Mouse (Mus musculus): ENCODE data around the gene Acod1. TPM values are rescaled to one million over a fixed set of nuclear protein-coding genes. Genes with fewer than 3 reads are reported as not detected.
A peak's percentile ranks its signal among the peaks of the same experiment; 100 is the strongest.

Gene Acod1
- polyA plus RNA-seq, 1 experiment from 2014 or later = 0.24 TPM

GRCm38 (mm10) chr14:103069465-103069863 lies 22.7 kb downstream of the Acod1 start:
- no peaks in the 10 kb centered on the region for H3K9me3 ChIP-seq (ENCODE audit: control insufficient read depth, low read length)
- H3K4me2 ChIP-seq (ENCODE audit: low read length) = peak overlapping the region; percentile 87
- DNase-seq (no peak), ATAC-seq (ENCODE audit: low FRiP score, low TSS enrichment) (peak; percentile 74)
- H3K36me3 ChIP-seq (ENCODE audit: control insufficient read depth, insufficient read depth, low read length) = no peaks in the 10 kb centered on the region; the same call in 1 of the 2 replicates
- peak overlapping the region; percentile 67 for H3K4me3 ChIP-seq (replicated peaks; ENCODE audit: low read depth, low read length)
- WGBS = 8% methylated on average over 12 of the region's 12 CpGs
- peak overlapping the region; percentile 81 for H3K27ac ChIP-seq (replicated peaks; ENCODE audit: low read depth, low read length)
- H3K9ac ChIP-seq (replicated peaks; ENCODE audit: low read length) = peak overlapping the region; percentile 63
- peaks cover 9% of the 10 kb centered on the region; the same call in 1 of the 2 replicates for H3K4me1 ChIP-seq (ENCODE audit: control insufficient read depth, insufficient read depth, low read length)
- no peaks in the 10 kb centered on the region for H3K27me3 ChIP-seq (ENCODE audit: control insufficient read depth, insufficient read depth, low read length)

GRCm38 (mm10) chr14:103069864-103070611 lies 23.3 kb downstream of the Acod1 start, which contains the start of gene Cln5:
TSS of gene Cln5 (plus strand) at chr14:103070216.
- peak; percentile 96 for ATAC-seq (ENCODE audit: low FRiP score, low TSS enrichment)
- under 1% methylated on average over 65 of the region's 65 CpGs for WGBS
- peak within 1 kb of the TSS; percentile 87 for H3K4me2 ChIP-seq (ENCODE audit: low read length)

DNA sequence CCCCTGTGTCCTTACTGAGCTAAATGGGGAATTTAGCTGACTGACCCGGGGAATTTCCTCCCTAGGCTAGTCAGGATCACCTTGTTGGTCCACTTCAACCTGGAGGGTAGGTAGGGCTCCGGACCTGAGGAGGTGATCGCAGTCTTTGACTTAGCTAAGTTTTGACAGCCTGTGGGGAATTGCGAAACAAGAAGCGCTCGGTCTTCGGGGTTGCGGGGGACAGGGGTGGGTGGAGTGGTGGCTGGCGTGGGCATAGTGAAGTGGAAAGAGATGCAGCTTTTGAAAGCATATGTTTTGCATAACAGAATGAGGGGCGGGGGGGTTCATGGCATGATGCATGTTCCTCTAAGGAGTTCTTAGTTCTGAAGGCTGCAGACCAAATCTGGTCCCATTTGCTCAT lies 24.0 kb downstream of the Acod1 start:
- Histone ChIP-seq H3K36me3 (ENCODE audit: control insufficient read depth, insufficient read depth, low read length) (no peaks in the 10 kb centered on the region; the same call in 1 of the 2 replicates), H3K4me1 (ENCODE audit: control insufficient read depth, insufficient read depth, low read length) (peaks cover 9% of the 10 kb centered on the region; the same call in 1 of the 2 replicates), H3K27me3 (ENCODE audit: control insufficient read depth, insufficient read depth, low read length) (no peaks in the 10 kb centered on the region), H3K4me2 (ENCODE audit: low read length) (peak overlapping the region; percentile 87), H3K27ac (replicated peaks; ENCODE audit: low read depth, low read length) (no peak overlapping the region), H3K9me3 (ENCODE audit: control insufficient read depth, low read length) (no peaks in the 10 kb centered on the region), H3K4me3 (replicated peaks; ENCODE audit: low read depth, low read length) (peak overlapping the region; percentile 67), H3K9ac (replicated peaks; ENCODE audit: low read length) (peak overlapping the region; percentile 63; the same call in 1 of the 2 replicates)
- DNase-seq = peak; percentile 7
- ATAC-seq (ENCODE audit: low FRiP score, low TSS enrichment) = no peak
- 8% methylated on average over 10 of the region's 10 CpGs for WGBS

More at GRCm38 (mm10) chr14:103069864-103070611, 23.3 kb downstream of the Acod1 start, which contains the start of gene Cln5:
- peak within 1 kb of the TSS; percentile 67 for H3K4me3 ChIP-seq (replicated peaks; ENCODE audit: low read depth, low read length)
- H3K27ac ChIP-seq (replicated peaks; ENCODE audit: low read depth, low read length) = peak within 1 kb of the TSS; percentile 81
- no peaks in the 10 kb centered on the region; the same call in 1 of the 2 replicates for H3K36me3 ChIP-seq (ENCODE audit: control insufficient read depth, insufficient read depth, low read length)
- H3K4me1 ChIP-seq (ENCODE audit: control insufficient read depth, insufficient read depth, low read length) = peaks cover 9% of the 10 kb centered on the region; the same call in 1 of the 2 replicates
- H3K9ac ChIP-seq (replicated peaks; ENCODE audit: low read length) = peak within 1 kb of the TSS; percentile 63
- DNase-seq = peak; percentile 97
- H3K9me3 ChIP-seq (ENCODE audit: control insufficient read depth, low read length) = no peaks in the 10 kb centered on the region
- no peaks in the 10 kb centered on the region for H3K27me3 ChIP-seq (ENCODE audit: control insufficient read depth, insufficient read depth, low read length)

DNA sequence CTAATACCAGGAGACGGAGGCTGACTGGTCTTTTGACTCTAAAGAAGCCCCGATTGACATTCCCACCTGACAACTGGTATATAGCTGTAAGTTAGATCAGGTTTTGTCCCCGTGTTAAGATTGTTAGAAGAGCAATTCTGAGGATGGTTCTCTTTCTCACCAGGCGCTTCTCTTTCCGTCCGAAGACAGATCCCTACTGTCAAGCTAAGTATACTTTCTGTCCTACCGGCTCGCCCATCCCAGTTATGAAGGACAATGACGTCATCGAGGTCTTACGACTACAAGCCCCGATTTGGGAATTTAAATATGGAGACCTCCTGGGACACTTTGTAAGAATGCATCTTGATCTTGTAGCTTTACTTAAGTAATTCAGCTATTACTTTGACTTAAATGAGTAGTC lies 24.7 kb downstream of the Acod1 start:
- DNase-seq (no peak), ATAC-seq (ENCODE audit: low FRiP score, low TSS enrichment) (no peak)
- Histone ChIP-seq H3K4me2 (ENCODE audit: low read length) (no peak overlapping the region), H3K36me3 (ENCODE audit: control insufficient read depth, insufficient read depth, low read length) (peaks cover 4% of the 10 kb centered on the region; the same call in 1 of the 2 replicates), H3K27ac (replicated peaks; ENCODE audit: low read depth, low read length) (no peak overlapping the region), H3K9me3 (ENCODE audit: control insufficient read depth, low read length) (no peaks in the 10 kb centered on the region), H3K9ac (replicated peaks; ENCODE audit: low read length) (no peak overlapping the region), H3K4me3 (replicated peaks; ENCODE audit: low read depth, low read length) (no peak overlapping the region), H3K27me3 (ENCODE audit: control insufficient read depth, insufficient read depth, low read length) (no peaks in the 10 kb centered on the region), H3K4me1 (ENCODE audit: control insufficient read depth, insufficient read depth, low read length) (peaks cover 9% of the 10 kb centered on the region; the same call in 1 of the 2 replicates)
- WGBS = 93% methylated on average over 12 of the region's 12 CpGs

DNA sequence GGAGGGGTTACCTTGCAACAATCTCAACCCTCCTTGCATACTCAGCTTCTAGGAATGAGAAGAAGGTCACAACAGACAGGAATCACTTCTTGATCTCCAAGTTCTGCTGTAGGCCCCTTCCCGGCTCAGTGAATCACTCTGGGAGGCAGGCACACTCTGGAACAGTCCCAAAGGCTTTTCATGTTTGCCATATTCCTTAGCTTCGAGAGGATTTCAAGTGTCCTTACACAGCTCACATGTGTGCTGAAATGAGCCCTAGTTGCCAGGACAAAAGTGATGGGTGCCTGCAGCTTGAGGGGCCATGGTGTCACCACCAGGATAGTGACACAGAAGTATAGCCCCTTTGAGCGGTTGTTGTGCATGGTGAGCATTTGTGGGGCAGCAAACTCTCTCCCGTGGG lies 26.0 kb downstream of the Acod1 start:
- no peak for DNase-seq
- Histone ChIP-seq H3K4me1 (ENCODE audit: control insufficient read depth, insufficient read depth, low read length) (peaks cover 9% of the 10 kb centered on the region; the same call in 1 of the 2 replicates), H3K4me2 (ENCODE audit: low read length) (no peak overlapping the region), H3K9ac (replicated peaks; ENCODE audit: low read length) (no peak overlapping the region), H3K36me3 (ENCODE audit: control insufficient read depth, insufficient read depth, low read length) (peaks cover 13% of the 10 kb centered on the region), H3K9me3 (ENCODE audit: control insufficient read depth, low read length) (no peaks in the 10 kb centered on the region), H3K27ac (replicated peaks; ENCODE audit: low read depth, low read length) (no peak overlapping the region), H3K27me3 (ENCODE audit: control insufficient read depth, insufficient read depth, low read length) (no peaks in the 10 kb centered on the region), H3K4me3 (replicated peaks; ENCODE audit: low read depth, low read length) (no peak overlapping the region)
- no peak for ATAC-seq (ENCODE audit: low FRiP score, low TSS enrichment)
- 93% methylated on average over 4 of the region's 4 CpGs for WGBS

DNA sequence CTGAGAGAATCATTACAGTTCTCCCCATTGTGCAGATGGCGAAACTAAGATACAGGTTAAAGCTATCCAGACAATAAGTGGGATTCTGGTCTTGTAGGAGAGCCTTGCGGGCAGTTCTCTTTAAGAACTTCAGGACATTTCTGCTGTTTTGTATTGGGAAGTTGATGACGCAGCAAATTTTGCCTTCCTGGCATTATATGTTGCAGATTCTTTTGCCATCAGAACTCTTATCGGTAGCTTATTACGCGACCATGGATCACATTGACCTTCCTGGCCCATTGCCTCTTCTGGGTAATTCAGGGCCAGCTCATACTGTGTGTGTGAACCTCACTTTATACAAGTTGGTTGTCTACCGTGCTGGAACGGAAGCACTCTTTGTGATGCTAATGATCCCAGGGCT lies 27.0 kb downstream of the Acod1 start:
- no peak for ATAC-seq (ENCODE audit: low FRiP score, low TSS enrichment)
- WGBS = 81% methylated on average over 8 of the region's 8 CpGs

GRCm38 (mm10) chr14:103075166-103075565 lies 28.4 kb downstream of the Acod1 start:
- Histone ChIP-seq H3K4me3 (replicated peaks; ENCODE audit: low read depth, low read length) (no peak overlapping the region), H3K27me3 (ENCODE audit: control insufficient read depth, insufficient read depth, low read length) (no peaks in the 10 kb centered on the region), H3K4me1 (ENCODE audit: control insufficient read depth, insufficient read depth, low read length) (peaks cover 7% of the 10 kb centered on the region; the same call in 1 of the 2 replicates), H3K9ac (replicated peaks; ENCODE audit: low read length) (no peak overlapping the region), H3K36me3 (ENCODE audit: control insufficient read depth, insufficient read depth, low read length) (peaks cover 23% of the 10 kb centered on the region), H3K27ac (replicated peaks; ENCODE audit: low read depth, low read length) (no peak overlapping the region), H3K4me2 (ENCODE audit: low read length) (no peak overlapping the region), H3K9me3 (ENCODE audit: control insufficient read depth, low read length) (no peaks in the 10 kb centered on the region)
- ATAC-seq (ENCODE audit: low FRiP score, low TSS enrichment) = no peak
- no peak for DNase-seq
- 70% methylated on average over 7 of the region's 7 CpGs for WGBS

More for the DNA sequence above, 27.0 kb downstream of the Acod1 start:
- Histone ChIP-seq H3K4me3 (replicated peaks; ENCODE audit: low read depth, low read length) (no peak overlapping the region), H3K9me3 (ENCODE audit: control insufficient read depth, low read length) (no peaks in the 10 kb centered on the region), H3K9ac (replicated peaks; ENCODE audit: low read length) (no peak overlapping the region), H3K4me1 (ENCODE audit: control insufficient read depth, insufficient read depth, low read length) (peaks cover 9% of the 10 kb centered on the region; the same call in 1 of the 2 replicates), H3K27ac (replicated peaks; ENCODE audit: low read depth, low read length) (no peak overlapping the region), H3K4me2 (ENCODE audit: low read length) (no peak overlapping the region), H3K27me3 (ENCODE audit: control insufficient read depth, insufficient read depth, low read length) (no peaks in the 10 kb centered on the region), H3K36me3 (ENCODE audit: control insufficient read depth, insufficient read depth, low read length) (peaks cover 15% of the 10 kb centered on the region)
- no peak for DNase-seq

DNA sequence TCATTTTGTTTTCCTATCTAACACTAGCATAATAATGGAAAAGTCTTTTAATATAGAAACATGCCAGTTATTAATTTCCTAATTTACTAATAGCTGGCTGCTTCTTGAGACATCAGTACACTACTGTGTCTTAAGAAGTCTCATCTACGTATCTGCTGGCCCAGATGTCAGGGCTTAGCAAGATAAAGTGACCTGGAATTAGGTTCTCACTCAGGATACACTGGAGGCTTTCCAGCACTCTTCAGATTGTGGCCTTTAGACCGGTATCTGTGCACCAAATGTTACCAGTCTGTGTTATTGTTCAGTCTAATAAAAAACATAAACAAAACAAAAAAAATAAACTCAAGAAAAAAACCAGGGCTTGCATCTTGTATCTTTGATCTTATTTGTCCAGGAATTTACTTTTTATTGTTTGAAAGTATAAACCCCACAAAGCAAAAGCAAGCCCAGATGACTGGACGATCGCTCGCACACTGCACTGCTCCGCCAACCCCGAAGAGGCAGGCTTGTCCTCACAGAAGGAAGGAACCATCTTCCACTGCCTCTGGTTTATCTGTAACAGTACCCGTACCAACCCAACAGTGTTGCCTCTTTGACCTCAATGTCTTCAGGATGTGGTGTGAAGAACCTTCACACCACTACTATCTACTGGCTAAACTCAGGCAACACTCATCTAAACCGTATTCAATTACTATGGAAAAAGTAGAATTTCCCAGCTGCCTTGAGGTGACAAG lies 30.7 kb downstream of the Acod1 start:
- WGBS = 93% methylated on average over 9 of the region's 9 CpGs
- Histone ChIP-seq H3K9ac (replicated peaks; ENCODE audit: low read length) (no peak overlapping the region), H3K4me1 (ENCODE audit: control insufficient read depth, insufficient read depth, low read length) (no peaks in the 10 kb centered on the region), H3K36me3 (ENCODE audit: control insufficient read depth, insufficient read depth, low read length) (peaks cover 23% of the 10 kb centered on the region), H3K27me3 (ENCODE audit: control insufficient read depth, insufficient read depth, low read length) (no peaks in the 10 kb centered on the region), H3K9me3 (ENCODE audit: control insufficient read depth, low read length) (no peaks in the 10 kb centered on the region), H3K4me3 (replicated peaks; ENCODE audit: low read depth, low read length) (no peak overlapping the region), H3K4me2 (ENCODE audit: low read length) (no peak overlapping the region), H3K27ac (replicated peaks; ENCODE audit: low read depth, low read length) (no peak overlapping the region)
- no peak for DNase-seq
- no peak for ATAC-seq (ENCODE audit: low FRiP score, low TSS enrichment)
